ENCODE assay signal across 8 mouse cellular contexts in genomic region chr11:102948043-102948961, GRCm38 (mm10). TPM values are rescaled to one million over a fixed set of nuclear protein-coding genes. Genes with fewer than 3 reads are reported as not detected.
DNase-seq lines count a peak whose midpoint lies in the region; ATAC-seq and TF ChIP-seq lines count a peak whose summit lies in the region.

No protein-coding gene starts in this region.

- H3K36me3 ChIP-seq in heart, embryonic 10.5 days: no peaks in the 10 kb centered on the region
- H3K36me3 ChIP-seq in lung, postnatal 0 days (ENCODE audit: insufficient read depth, low read length): no peaks in the 10 kb centered on the region
- H3K36me3 ChIP-seq in splenic B cell, adult 2 months (ENCODE audit: control insufficient read depth, insufficient read depth, low read length, poor library complexity, severe bottlenecking): no peaks in the 10 kb centered on the region

- peak overlapping the region; percentile 80 for H3K27ac ChIP-seq in heart, embryonic 10.5 days
- H3K27ac ChIP-seq in lung, postnatal 0 days (ENCODE audit: low read length): no peak overlapping the region

- ATAC-seq in lung, postnatal 0 days: peak; percentile 33; the same call in 1 of the 2 replicates

- no peak for TF ChIP-seq EP300 in lung, postnatal 0 days (IDR thresholded peaks at IDR 0.05)

- no peak for TF ChIP-seq CTCF in lung, postnatal 0 days (IDR thresholded peaks at IDR 0.05)

- no peak overlapping the region for H3K9ac ChIP-seq in lung, postnatal 0 days (replicated peaks; ENCODE audit: low read depth)

- H3K4me2 ChIP-seq in lung, postnatal 0 days (replicated peaks; ENCODE audit: low read depth, low read length): peak overlapping the region; percentile 79

- peaks cover 44% of the 10 kb centered on the region for H3K4me1 ChIP-seq in heart, embryonic 10.5 days
- peaks cover 6% of the 10 kb centered on the region for H3K4me1 ChIP-seq in lung, postnatal 0 days (ENCODE audit: insufficient read depth, low read depth, low read length)

- H3K9me3 ChIP-seq in heart, embryonic 10.5 days: no peaks in the 10 kb centered on the region
- H3K9me3 ChIP-seq in lung, postnatal 0 days (ENCODE audit: low read length): no peaks in the 10 kb centered on the region

- WGBS in heart, embryonic 10.5 days: under 1% methylated on average over 50 of the region's 51 CpGs
- WGBS in lung, postnatal 0 days: 4% methylated on average over 49 of the region's 51 CpGs

- DNase-seq in adrenal gland, adult (ENCODE audit: inconsistent age in 2 of 2, low spot score in 1 of 2): peak; percentile 43 to 80
- DNase-seq in adrenal gland, adult 8-10 months: no peak
- peak; percentile 26 for DNase-seq in urinary bladder, postnatal 25 days (ENCODE audit: low spot score)
- DNase-seq in urinary bladder, adult 18-20 months (ENCODE audit: low spot score in 2 of 2): no peak
- no peak for DNase-seq in heart, embryonic 10.5 days (ENCODE audit: low spot score)
- DNase-seq in kidney, adult 18-20 months: peak; percentile 70
- peak; percentile 49 for DNase-seq in lung, postnatal 0 days (ENCODE audit: low spot score)
- peak; percentile 39 for DNase-seq in splenic B cell, adult 2 months (ENCODE audit: low read depth, low spot score)

- peak overlapping the region; percentile 66 for H3K4me3 ChIP-seq in heart, embryonic 10.5 days
- H3K4me3 ChIP-seq in lung, postnatal 0 days (ENCODE audit: low read depth, low read length): peak overlapping the region; percentile 43

- H3K27me3 ChIP-seq in heart, embryonic 10.5 days (ENCODE audit: insufficient read depth, poor library complexity, severe bottlenecking): peaks cover 100% of the 10 kb centered on the region
- H3K27me3 ChIP-seq in lung, postnatal 0 days (replicated peaks; ENCODE audit: insufficient read depth, low read length): peaks cover 60% of the 10 kb centered on the region
- no peaks in the 10 kb centered on the region for H3K27me3 ChIP-seq in splenic B cell, adult 2 months (ENCODE audit: control insufficient read depth, insufficient read depth, low read length, poor library complexity, severe bottlenecking)

RNA-seq across cellular contexts. Expression of gene C1ql1, which starts 1.8 kb away (rescaled TPM):
- total RNA-seq in adrenal gland, adult 8-10 months (2022): 10 to 100 TPM; 62.1 to 91.9 (median 72.9) TPM
- polyA plus RNA-seq in heart, embryonic 10.5 days (2016; fragmentation: Nextera tagmentation; extraction: Ambion mirVana): 0.34 and 0.98 TPM in 2 replicates
- polyA plus RNA-seq in lung, postnatal 0 days (2015; fragmentation: Nextera tagmentation; extraction: Ambion mirVana): 0.30 and 0.31 TPM in 2 replicates

RNA-seq across cellular contexts. Expression of gene Kif18b, which starts 23.4 kb away (rescaled TPM):
- 1 to 10 TPM in 1 of 4 experiments, under 1 TPM in 3; 0.74 to 1.5 (median 0.91) TPM for total RNA-seq in adrenal gland, adult 8-10 months (2022)
- 7.7 and 12.1 TPM in 2 replicates for polyA plus RNA-seq in heart, embryonic 10.5 days (2016; fragmentation: Nextera tagmentation; extraction: Ambion mirVana)
- polyA plus RNA-seq in lung, postnatal 0 days (2015; fragmentation: Nextera tagmentation; extraction: Ambion mirVana): 0.33 and 0.36 TPM in 2 replicates

RNA-seq across cellular contexts. Expression of gene Gfap, which starts 47.6 kb away (rescaled TPM):
- 1 to 10 TPM; 1.0 to 1.8 (median 1.8) TPM for total RNA-seq in adrenal gland, adult 8-10 months (2022)
- polyA plus RNA-seq in heart, embryonic 10.5 days (2016; fragmentation: Nextera tagmentation; extraction: Ambion mirVana): 0.05 and 0.09 TPM in 2 replicates
- 0.05 and 0.12 TPM in 2 replicates for polyA plus RNA-seq in lung, postnatal 0 days (2015; fragmentation: Nextera tagmentation; extraction: Ambion mirVana)

Comparison
In these comparisons a context has a peak if more than half of its experiments do, and no peak if none do; other contexts are left out.
1. DNase-seq: peak in adrenal gland, adult (2 of 2), urinary bladder, postnatal 25 days (single experiment), kidney, adult 18-20 months (single experiment), lung, postnatal 0 days (single experiment) and splenic B cell, adult 2 months (single experiment); none in adrenal gland, adult 8-10 months (single experiment), urinary bladder, adult 18-20 months (0 of 2) and heart, embryonic 10.5 days (single experiment).